Mouse (Mus musculus) cortical plate, adult 2 months (tissue): ENCODE results near the gene Etl4.

Source experiments
- CTCF ChIP-seq: fragments of 200-500 bp; IDR thresholded peaks from 2 replicates; pipeline ENCODE4 v1.5.1; 2011; ENCODE audit warnings: mild to moderate bottlenecking, control low read depth, low read length; ENCODE audit not compliant: insufficient read depth; ENCODE audit errors: extremely low read depth
- POLR2A ChIP-seq: fragments of 200-500 bp; IDR thresholded peaks from 2 replicates; pipeline ENCODE4 v1.6.1; 2011; ENCODE audit warnings: mild to moderate bottlenecking, low read length, control low read depth; ENCODE audit not compliant: insufficient read depth; ENCODE audit errors: extremely low read depth

- TF ChIP-seq POLR2A (no peak), CTCF (no peak)
Measured at GRCm38 (mm10) chr2:20508724-20509052, 599.1 kb downstream of the Etl4 start.
